Mouse (Mus musculus): ENCODE results near the gene Vdac2.

DNA sequence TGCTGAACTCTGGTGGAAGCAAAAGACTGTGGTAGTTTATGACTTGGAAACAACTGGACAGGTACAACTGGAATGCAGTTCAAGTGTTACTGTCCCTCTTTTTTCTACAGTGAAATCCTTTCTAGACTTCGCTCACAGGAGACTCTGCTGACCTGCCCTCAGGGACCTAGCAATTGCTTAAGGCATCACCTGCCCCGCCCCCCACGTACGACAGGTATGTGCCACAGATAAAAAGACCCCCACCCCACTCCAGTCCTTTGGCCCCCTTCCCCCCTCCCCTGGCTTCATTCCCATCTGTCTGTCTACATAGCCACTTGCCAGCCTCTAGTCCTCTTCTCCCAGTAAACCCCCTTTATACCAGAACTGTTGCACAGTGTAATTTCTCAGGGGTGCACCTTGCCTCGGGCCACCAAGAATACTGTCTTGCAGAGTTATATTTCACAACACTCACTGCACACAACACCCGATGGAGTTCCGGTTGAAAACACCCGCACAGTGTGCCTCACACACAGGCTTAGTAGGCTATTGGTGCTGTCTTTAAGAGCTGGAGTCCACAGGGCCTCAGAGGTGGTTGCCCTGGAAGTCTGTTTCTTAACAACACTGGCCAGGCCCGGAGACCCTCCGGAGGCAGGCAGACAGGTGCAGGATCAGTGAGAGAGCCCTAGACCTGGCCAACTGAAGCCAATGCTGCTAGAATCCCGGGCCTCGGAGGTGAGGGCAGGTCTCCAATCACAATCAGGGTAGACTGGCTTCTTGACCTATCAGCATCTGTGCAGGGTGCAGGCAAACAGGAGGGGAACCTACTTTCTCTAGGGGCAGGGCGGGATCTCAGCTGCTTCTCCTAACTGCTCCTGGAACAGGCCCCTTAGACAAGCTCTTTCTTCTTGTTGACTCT lies 24.7 kb downstream of the Vdac2 start:
- TF ChIP-seq CTCF (IDR thresholded peaks at IDR 0.05; ENCODE audit: low read depth) (no peak), EP300 (optimal IDR thresholded peaks at IDR 0.05) (no peak)
